Mouse (Mus musculus): Measurements from ENCODE around the gene Wdr13.
"Not testable (repeated sequence)": the region's sequence is repeated elsewhere in the genome, so short reads cannot be mapped to it uniquely, and the experiment has no call there.

- not testable (repeated sequence) for TF ChIP-seq CTCF (IDR thresholded peaks at IDR 0.05; ENCODE audit: control insufficient read depth, insufficient read depth, insufficient replicate concordance, low read depth, low read length); POLR2A (IDR thresholded peaks at IDR 0.05; ENCODE audit: control insufficient read depth, low read depth, low read length)
Measured at GRCm38 (mm10) chrX:8096068-8096786, 36.5 kb downstream of the Wdr13 start.

Measured in testis, adult 2 months (tissue).